Mouse (Mus musculus) central nervous system, embryonic 18 days (tissue): ENCODE results near the gene Rmnd5a. TPM values are rescaled to one million over a fixed set of nuclear protein-coding genes. Genes with fewer than 3 reads are reported as not detected.

ENCODE experiments used
- polyA plus RNA-seq: library from polyadenylated mRNA; depleted of rRNA; stranded (reverse); fragments of >200 nt; gene quantifications from 2 replicates; pipeline ENCODE4 v1.2.3, GENCODE M21; 2012; rRNA removed

The Rmnd5a gene
- 33.7 and 37.5 TPM in 2 replicates for polyA plus RNA-seq

DNA sequence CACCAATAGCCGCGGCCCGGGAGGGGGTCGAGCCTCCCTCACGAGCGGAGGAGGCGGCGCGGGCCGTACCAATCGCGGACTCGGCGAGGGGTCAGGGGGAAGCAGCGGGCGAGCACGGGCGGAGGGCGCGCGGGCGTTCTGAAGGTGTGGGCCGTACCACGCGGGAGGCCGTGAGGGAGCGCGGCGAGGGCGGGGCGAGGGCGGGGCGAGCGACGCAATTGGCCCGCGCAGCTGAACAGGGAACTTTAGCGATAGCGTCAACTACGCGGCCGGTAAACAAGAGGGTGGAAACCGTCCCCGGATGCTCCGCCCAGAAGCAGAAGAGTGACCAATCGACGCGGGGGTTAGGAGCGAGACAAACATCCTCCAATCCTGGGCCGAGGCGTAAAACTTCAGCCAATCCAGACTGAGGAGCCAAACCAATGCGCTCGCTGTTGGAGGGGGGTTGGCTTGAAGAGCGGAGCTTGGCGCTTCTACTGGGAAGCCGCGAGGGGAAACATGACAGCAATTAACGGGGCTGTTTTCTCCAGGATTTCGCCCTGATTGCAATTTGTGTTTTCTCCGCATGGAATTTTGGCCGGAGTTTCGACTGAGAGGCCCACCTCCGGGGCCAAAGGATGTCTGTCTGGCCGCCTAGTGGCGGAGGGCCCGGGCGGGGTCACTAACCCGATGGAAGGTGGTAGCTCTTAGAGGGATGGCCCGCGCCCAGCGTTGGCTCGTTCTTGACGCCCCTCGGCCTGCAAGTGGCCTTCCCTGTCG lies at the start of gene Rmnd5a:
Rmnd5a (minus strand) TSS at position 146 of the 759 bp plus-strand sequence.

DNA sequence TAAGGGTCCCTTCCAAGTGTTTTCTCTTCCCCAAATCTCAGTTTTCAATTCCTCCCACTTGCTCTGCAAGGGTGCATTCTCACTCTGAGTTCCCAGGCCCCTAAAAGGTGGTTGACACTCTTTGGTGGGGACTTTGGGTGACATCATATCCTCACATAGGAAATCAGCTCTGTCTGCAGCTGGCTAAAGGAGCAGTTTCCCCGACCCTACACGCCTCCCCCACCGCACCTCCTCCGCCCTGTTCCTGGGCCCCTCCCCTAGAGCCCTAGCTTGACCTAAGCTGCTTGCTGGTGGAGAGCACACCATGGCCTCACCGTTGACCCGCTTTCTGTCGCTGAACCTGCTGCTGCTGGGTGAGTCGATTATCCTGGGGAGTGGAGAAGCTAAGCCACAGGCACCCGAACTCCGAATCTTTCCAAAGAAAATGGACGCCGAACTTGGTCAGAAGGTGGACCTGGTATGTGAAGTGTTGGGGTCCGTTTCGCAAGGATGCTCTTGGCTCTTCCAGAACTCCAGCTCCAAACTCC lies 67.1 kb downstream of the Rmnd5a start, which contains the start of gene Cd8a:
Cd8a (plus strand) TSS at position 179 of the 527 bp plus-strand sequence.

Other genes with a start within 250 kb of the Rmnd5a start
- not detected in 2 replicates for gene Fabp1, start 240.8 kb downstream of the Rmnd5a start, polyA plus RNA-seq
- gene Krcc1, start 169.0 kb downstream of the Rmnd5a start, polyA plus RNA-seq = 8.6 and 9.9 TPM in 2 replicates
- 0.91 and 2.8 TPM in 2 replicates for gene Smyd1, start 118.4 kb downstream of the Rmnd5a start, polyA plus RNA-seq
- gene Cd8b1, start 117.8 kb downstream of the Rmnd5a start, polyA plus RNA-seq = not detected in 2 replicates
- gene Cd8a, start 67.2 kb downstream of the Rmnd5a start, polyA plus RNA-seq = not detected in 2 replicates
- 26.3 and 26.7 TPM in 2 replicates for gene Rnf103, start 53.3 kb upstream of the Rmnd5a start, polyA plus RNA-seq
- 68.0 and 68.4 TPM in 2 replicates for gene Chmp3, start 103.2 kb upstream of the Rmnd5a start, polyA plus RNA-seq
- 43.8 and 46.9 TPM in 2 replicates for gene Kdm3a, start 192.4 kb upstream of the Rmnd5a start, polyA plus RNA-seq